Mouse (Mus musculus) layer of hippocampus, adult 11-12 months (tissue): Measurements from ENCODE around the gene Esyt3.

Experiments
- DNase-seq: peaks from one replicate; pipeline ENCODE4 v3.0.0; 2022; ENCODE audit warnings: low spot score

Gene Esyt3

DNA sequence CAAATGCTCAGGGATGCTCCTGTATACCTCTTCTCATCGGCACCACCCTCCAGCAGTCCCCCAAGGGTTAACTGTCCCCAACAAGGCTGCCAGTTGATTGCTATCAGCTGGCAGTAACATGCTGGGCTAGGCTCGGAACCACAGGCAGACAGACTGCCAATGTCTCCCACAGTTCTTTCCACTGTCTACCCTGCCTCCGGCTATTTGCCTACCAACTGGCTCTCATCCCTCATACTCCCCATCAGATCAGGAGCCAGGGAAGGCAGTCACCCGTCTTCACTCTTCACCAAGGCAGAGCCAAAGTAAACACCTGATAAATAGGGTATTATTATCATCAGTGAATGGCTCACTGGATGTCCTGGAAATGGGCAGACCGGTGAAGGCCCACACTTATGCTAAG is 3.6 kb downstream of the Esyt3 start:
- DNase-seq: no peak

DNA sequence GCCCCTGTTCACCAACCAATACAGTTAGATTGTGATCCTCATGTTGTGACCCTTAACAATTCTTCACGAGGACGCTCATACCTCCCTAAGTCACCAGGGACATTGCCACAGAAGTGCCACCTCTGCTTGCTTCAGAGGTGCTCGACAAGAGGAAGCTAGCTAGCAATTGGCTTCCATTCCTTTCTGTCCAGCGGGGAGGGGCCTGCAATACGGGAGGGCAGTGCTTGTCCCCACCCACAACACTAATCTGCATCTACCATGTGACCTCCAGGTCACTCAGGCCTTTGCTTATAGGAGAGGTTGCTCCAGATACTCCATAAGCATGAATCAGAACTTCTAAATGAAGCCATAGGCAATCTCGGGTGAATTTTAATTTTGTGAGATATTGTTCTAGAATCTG is 5.0 kb downstream of the Esyt3 start:
- no peak for DNase-seq

DNA sequence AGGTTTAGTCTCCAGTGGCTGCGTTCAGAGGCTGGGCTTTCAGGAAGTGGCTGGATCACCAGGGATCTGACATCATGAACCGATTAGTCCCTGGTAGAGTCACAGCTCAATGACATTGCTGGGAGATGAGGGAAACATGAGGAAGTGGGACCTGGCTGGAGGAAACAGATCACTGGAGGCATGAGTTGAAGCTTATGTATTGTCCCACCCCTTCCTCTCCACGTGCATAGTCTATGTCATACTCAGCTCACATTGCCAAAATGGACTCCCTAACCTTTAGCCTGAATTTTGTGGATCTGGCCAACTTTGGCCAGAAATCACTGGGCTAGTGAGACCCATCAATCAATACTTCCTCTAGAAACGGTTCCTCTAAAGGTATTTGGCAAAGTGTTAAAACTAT is 5.4 kb downstream of the Esyt3 start:
- no peak for DNase-seq

DNA sequence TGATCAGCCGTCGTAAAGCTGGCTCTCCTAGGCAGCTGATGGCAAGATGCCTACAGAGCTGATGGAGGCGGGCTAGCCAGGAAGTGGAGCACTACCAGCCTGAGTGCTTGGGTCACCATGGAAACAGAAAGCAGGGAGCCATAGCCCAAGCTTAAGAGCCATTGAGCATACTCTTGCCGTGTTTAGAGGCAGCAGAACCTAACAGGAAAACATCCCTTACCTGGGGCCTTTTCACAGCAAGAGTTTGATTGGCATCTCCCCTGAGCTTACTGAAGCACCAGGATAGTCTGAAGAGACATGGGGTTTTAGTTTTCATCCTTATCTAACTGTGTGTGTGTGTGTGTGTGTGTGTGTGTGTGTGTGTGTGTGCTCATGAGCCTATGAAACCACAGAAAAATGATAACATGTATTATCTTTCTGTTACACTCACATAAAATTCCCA is 13.0 kb downstream of the Esyt3 start:
- DNase-seq: peak; percentile 65

DNA sequence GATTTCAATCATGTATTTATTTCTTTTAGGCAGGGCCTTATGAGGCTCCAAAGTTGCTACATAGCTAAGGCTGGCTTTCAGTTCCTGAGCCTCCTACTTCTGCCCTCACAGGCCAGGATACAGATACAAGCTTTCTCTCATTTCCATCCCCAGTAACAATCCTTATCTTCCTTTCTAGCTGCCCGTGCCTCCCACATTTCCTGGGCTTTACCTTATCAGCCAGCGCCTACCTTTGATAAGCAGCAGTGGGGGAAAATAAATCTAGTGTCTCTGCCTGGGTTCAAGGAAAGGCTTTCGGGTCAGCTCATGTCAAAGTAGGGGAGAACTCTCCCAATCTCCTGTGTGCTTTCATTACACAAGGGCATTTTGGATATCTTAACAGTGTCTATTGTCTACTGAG is 16.8 kb downstream of the Esyt3 start:
- DNase-seq: no peak

DNA sequence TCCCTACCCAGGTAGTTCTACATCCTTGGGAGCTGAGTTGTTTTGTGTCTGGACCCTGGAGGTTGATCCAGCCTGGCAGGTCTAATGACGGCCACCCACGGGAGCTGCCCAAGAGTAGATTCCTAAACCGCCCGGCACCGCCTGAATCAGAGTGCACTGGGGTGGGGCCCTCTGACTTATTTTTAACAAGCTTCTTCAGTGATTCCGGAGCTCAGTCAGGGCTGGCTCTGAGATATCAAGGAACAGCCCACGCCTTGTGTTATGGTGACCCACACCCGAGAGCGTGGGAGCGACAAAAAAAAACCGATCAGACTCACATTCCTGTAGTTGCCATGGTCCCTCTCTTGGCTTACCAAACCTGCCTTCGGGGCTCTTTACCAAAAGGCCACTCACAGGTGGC is 18.2 kb downstream of the Esyt3 start:
- DNase-seq: no peak

DNA sequence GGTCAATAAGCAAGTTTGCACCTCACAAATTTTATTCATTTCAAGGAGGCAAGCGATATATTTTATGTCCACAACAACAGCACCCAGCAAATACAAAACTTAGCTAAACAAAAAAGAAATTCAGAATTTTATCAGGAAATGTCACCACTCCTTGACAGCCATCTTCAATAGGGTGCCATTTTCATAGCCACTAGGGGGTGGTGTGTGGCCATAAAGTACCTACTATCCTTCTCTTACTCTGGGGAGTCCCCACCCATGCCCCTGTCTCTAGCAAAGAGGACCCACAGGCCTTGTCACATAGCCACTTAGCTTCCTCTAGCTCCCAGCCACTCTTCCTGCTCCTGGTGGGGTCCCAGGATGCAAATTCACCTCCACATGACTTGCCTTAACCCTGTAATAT is 19.2 kb downstream of the Esyt3 start:
- peak; percentile 22 for DNase-seq

DNA sequence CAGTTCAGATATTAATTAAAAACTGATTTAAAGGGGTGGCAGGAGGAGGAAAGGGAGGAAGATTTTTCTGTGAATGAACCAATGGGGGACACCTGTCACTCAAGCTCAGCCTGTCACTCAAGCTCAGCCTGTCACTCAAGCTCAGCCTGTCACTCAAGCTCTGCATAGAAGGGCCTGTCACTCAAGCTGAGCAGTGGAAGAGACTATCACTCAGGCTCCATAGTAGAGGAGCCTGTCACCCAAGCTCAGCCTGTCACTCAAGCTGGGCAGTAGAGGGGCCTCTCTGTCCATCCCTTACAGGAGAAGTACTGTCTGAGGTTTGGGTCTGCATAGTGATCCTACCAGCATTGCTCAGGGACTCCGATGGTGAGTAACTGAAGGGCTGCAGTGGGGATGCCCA is 20.1 kb downstream of the Esyt3 start:
- DNase-seq: no peak

DNA sequence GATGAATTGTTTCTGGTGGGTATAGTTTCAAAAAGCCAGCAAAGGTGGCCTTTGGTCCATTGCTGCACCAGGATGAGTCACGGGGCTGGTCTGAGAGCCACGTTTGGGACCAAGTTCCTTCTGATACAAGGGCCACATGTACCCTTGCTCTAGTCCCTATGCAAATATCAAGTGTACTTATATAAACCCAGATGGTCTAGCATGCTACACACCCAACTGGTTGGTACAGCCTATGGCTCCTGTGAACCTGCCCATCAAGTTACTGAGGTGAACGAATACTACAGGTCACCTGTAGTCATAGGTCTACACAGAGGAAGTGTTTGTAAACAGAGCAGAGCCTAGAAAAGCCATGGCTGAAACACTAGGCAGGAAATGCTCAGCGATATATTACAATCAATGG is 21.8 kb downstream of the Esyt3 start:
- no peak for DNase-seq

DNA sequence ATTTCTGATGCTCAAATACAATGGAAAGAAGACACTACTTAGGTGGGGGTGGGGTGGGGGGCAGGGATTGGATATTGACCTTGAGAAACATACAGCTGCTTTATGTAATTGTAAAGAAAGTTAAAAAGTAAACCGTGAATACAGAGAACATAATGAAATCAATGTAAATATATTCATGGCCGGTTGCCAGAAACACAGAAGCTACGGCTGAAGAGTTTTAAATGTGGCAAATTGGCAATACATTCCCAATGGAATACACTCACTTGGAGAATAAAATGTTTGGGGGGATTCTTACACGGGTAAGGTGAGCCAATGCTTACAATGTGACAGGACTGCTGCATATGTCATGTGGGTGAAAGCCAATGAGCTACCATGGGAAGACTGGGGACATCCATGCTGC is 31.5 kb downstream of the Esyt3 start:
- no peak for DNase-seq

DNA sequence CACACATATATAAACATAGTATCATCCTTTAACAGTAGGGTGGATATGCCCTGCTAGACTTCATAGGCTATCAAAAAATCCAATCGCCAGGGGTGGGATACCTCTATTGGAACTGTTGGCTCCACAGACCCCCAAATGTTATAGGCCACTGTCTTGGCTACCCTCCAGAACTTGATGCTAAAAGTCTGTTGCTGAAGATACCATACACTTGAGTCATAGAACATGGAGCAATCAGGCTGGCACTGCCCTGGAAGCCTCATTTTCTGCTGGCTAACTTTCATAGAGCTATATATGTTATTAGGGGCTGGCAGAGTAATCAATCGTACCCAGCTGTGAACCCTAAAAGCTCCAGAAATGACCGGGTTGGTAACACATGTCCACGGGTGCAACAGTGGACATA is 32.4 kb downstream of the Esyt3 start:
- DNase-seq: no peak

DNA sequence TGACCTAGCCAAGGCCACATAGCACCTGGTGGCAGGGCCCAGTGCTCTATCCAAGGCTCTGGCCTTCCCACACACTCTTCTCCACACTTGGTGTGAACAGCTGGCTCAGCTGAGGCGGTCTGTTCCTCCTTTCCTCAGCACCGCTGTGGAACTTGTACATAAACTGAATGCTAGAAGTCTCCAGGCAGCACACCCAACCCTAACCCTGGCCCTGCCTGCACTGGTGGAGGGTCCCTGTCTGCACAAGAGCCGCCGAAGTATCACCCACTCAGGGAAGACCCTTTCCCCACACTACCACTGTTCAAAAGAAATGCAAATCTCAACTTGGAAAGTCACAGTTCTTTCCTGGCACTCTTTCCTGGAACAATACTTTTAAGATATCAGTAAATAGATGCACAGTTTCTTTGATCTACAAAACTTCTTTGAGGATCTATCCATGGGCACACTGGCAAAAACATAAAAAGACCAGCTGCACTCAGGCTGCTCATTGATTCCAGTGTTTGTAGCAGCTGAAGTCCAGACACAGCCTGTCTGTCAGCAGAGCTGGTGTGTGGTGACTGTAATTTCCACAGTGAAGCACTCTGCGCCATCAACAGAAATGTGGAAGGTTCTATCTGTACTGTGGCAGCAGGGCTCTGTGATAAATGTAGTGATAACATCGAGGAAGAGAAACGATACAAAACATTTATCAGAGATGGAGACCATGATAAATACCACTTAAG is 33.0 kb downstream of the Esyt3 start:
- DNase-seq: no peak

DNA sequence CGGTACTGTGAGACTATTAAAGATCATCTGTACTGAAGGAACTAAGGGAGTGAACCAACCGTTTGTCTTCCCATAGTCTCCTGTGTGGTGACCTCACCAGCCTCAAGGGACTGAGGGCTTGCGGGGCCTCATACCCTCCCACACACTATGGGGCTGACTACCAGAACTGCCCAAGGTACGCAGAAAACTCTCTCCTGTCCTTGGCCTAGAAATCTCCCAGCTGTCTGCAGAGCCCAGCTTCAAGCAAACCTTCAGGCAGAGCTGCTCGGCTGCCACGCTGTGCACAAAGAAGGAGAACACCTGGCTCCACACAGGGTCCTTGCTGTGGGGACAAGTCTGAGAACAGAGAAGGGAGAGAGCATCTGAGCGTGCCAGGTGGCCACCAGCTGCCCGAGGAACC is 38.4 kb downstream of the Esyt3 start:
- no peak for DNase-seq

DNA sequence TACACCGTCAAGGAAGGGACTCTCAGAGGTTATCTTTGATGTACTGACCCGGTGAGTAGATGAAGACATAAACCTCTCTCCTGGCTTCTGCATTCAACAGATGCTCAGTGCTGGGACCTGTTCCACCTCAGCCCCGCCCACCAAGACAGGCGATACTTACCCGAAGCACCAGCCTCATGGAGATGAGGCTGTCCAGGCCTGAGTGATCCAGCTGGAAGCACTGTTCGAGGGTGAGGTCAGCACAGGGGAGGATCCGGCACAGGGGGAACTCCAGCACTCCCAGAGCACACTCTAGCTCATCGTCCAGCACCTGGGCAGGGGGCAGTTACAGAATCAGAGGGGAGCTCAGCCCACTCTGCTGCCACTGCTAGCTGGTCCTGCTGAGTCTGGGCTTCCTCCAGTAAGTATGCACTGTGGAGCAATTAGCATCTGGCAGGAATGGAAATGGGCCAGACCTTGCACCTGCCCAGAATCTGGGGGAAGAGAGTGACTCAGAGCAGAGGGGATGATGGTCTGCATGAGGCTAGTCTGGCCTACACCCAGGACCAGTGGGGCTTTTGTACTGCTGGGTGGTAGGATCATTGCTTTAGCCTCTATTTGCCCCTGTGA is 38.9 kb downstream of the Esyt3 start:
- no peak for DNase-seq

DNA sequence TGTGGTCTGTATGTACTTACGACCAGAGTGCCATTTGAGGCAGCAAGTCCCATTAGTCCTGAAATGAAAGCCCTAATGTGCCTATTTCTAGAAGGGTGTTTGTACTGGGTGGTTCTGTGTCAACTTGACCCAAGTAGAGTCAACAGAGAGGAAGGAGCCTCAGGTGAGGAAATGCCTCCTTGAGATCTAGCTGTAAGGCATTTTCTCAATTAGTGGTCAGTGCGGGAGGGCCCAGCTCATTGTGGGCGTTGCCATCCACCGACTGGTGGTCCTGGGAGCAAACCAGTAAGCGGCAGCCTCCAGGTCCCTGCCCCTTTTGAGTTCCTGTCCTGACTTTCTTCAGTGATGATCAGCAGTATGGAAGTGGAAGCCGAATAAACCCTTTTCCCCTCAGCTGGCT is 52.1 kb downstream of the Esyt3 start:
- no peak for DNase-seq

DNA sequence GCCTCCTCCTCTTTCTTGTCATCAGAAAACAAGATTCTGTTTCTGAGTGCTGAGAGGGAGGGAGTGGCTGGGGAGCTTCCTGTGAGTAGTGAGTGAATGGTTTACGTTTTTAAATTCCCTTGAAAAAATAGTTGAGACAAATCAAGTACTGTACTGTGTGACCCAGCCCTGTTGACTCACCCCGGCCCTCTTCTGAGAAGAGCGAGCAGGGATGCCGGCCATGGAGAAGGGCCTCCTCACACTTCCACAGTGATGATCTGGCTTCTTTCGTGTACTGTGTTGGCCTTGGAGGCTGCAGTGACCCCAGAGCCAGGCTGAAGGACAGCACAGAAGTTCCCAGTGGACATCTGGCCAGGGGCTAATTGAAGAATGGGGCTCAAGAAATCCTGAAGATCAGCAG is 54.1 kb downstream of the Esyt3 start:
- no peak for DNase-seq
